Mouse (Mus musculus): ENCODE measurements at regions not wholly inside any gene's neighbourhood (a gene's known extent, or its start where the extent isn't known, plus 50 kb on each side); places are given as distances from the start of the nearest gene placed in this dataset.

GRCm38 (mm10) chr6:76825953-76826352 lies 328.4 kb upstream of the Gm9008 start:
- no peak for DNase-seq (ENCODE audit: low spot score in 2 of 2)

- no peak for DNase-seq (ENCODE audit: low spot score in 2 of 2)
Measured at GRCm38 (mm10) chr6:76802969-76803368, 305.4 kb upstream of the Gm9008 start.

- DNase-seq (ENCODE audit: low spot score in 2 of 2) = no peak
Measured at GRCm38 (mm10) chr6:76780168-76780567, 282.6 kb upstream of the Gm9008 start.

GRCm38 (mm10) chr6:76778201-76778600 lies 280.6 kb upstream of the Gm9008 start:
- no peak for DNase-seq (ENCODE audit: low spot score in 2 of 2)

GRCm38 (mm10) chr6:76777080-76777479 lies 279.5 kb upstream of the Gm9008 start:
- DNase-seq (ENCODE audit: low spot score in 2 of 2) = no peak

- no peak for DNase-seq (ENCODE audit: low spot score in 2 of 2)
Measured at GRCm38 (mm10) chr6:76763852-76764251, 266.3 kb upstream of the Gm9008 start.

- peak in 1 of 2 experiments; percentile 3 for DNase-seq (ENCODE audit: low spot score in 2 of 2)
Measured at GRCm38 (mm10) chr6:76754867-76755266, 257.3 kb upstream of the Gm9008 start.

Data from urinary bladder, postnatal 36 days (tissue).